In genomic region chrX:94121161-94121856, GRCm38 (mm10) we compare ENCODE assay signal across 8 mouse cellular contexts. TPM values are rescaled to one million over a fixed set of nuclear protein-coding genes. Genes with fewer than 3 reads are reported as not detected.
A peak's percentile ranks its signal among the peaks of the same experiment; 100 is the strongest.
DNase-seq lines count a peak whose midpoint lies in the region; ATAC-seq and TF ChIP-seq lines count a peak whose summit lies in the region.

No protein-coding gene starts in this region.

- no peak overlapping the region for H3K27ac ChIP-seq in embryonic facial prominence, embryonic 11.5 days (replicated peaks; ENCODE audit: low read depth, low read length)
- H3K27ac ChIP-seq in hindbrain, embryonic 10.5 days, result peak overlapping the region; percentile 99
- peak overlapping the region; percentile 100 for H3K27ac ChIP-seq in limb, embryonic 12.5 days
- H3K27ac ChIP-seq in midbrain, embryonic 16.5 days (ENCODE audit: low read length), result peak overlapping the region; percentile 98
- H3K27ac ChIP-seq in thymus, adult 2 months (ENCODE audit: control insufficient read depth, insufficient read depth, low read length), result peak overlapping the region; percentile 73

- peak overlapping the region; percentile 55 for H3K4me3 ChIP-seq in embryonic facial prominence, embryonic 11.5 days (ENCODE audit: low read depth, low read length)
- H3K4me3 ChIP-seq in hindbrain, embryonic 10.5 days, result peak overlapping the region; percentile 67
- H3K4me3 ChIP-seq in limb, embryonic 12.5 days (replicated peaks), result peak overlapping the region; percentile 58
- H3K4me3 ChIP-seq in midbrain, embryonic 16.5 days (ENCODE audit: low read depth, low read length), result peak overlapping the region; percentile 57
- H3K4me3 ChIP-seq in thymus, adult 2 months (ENCODE audit: control insufficient read depth, insufficient read depth, low read length), result peak overlapping the region; percentile 71

- WGBS in embryonic facial prominence, embryonic 11.5 days, result 18% methylated on average over 24 of the region's 24 CpGs
- 15% methylated on average over 24 of the region's 24 CpGs for WGBS in hindbrain, embryonic 10.5 days
- WGBS in limb, embryonic 12.5 days, result 25% methylated on average over 24 of the region's 24 CpGs
- WGBS in midbrain, embryonic 16.5 days, result 22% methylated on average over 24 of the region's 24 CpGs
- 1% methylated on average over 24 of the region's 24 CpGs for WGBS in thymus, adult 2 months

- peaks cover 6% of the 10 kb centered on the region; the same call in 1 of the 2 replicates for H3K27me3 ChIP-seq in embryonic facial prominence, embryonic 11.5 days (ENCODE audit: control insufficient read depth, insufficient read depth, low read length)
- peaks cover 83% of the 10 kb centered on the region for H3K27me3 ChIP-seq in hindbrain, embryonic 10.5 days (ENCODE audit: insufficient read depth, poor library complexity, severe bottlenecking)
- H3K27me3 ChIP-seq in limb, embryonic 12.5 days, result peaks cover 51% of the 10 kb centered on the region
- H3K27me3 ChIP-seq in midbrain, embryonic 16.5 days (ENCODE audit: control insufficient read depth, insufficient read depth, low read depth, low read length), result peaks cover 8% of the 10 kb centered on the region
- no peaks in the 10 kb centered on the region for H3K27me3 ChIP-seq in thymus, adult 2 months (ENCODE audit: control insufficient read depth, insufficient read depth, low read length)

- no peaks in the 10 kb centered on the region for H3K4me1 ChIP-seq in embryonic facial prominence, embryonic 11.5 days (ENCODE audit: control insufficient read depth, insufficient read depth, low read length)
- 0 out of 2 replicates have a peak, but pooled peaks cover 4% of the 10 kb centered on the region for H3K4me1 ChIP-seq in hindbrain, embryonic 10.5 days (replicated peaks)
- no peaks in the 10 kb centered on the region for H3K4me1 ChIP-seq in limb, embryonic 12.5 days (replicated peaks)
- peaks cover 8% of the 10 kb centered on the region for H3K4me1 ChIP-seq in midbrain, embryonic 16.5 days (ENCODE audit: control insufficient read depth, insufficient read depth, low read length)
- H3K4me1 ChIP-seq in thymus, adult 2 months (replicated peaks; ENCODE audit: control insufficient read depth, insufficient read depth, low read length), result no peaks in the 10 kb centered on the region; the same call in 1 of the 2 replicates

- no peak for TF ChIP-seq POLR2A in thymus, adult 2 months (IDR thresholded peaks at IDR 0.05; ENCODE audit: control insufficient read depth, extremely low read depth, insufficient read depth, low read length, poor library complexity)

- peak; percentile 18 for DNase-seq in cerebellum, adult 11-12 months
- peak; percentile 33 for DNase-seq in MEL-GATA-1-ER (ENCODE audit: extremely low read depth, low read depth)
- peak; percentile 4 for DNase-seq in embryonic facial prominence, embryonic 11.5 days (ENCODE audit: low spot score)
- DNase-seq in hindbrain, embryonic 10.5 days (ENCODE audit: low spot score), result peak; percentile 8
- peak; percentile 7 for DNase-seq in thymus, adult 2 months

- no peak for TF ChIP-seq CTCF in thymus, adult 2 months (IDR thresholded peaks at IDR 0.05; ENCODE audit: borderline replicate concordance, control insufficient read depth, extremely low read depth, insufficient read depth, low read length, poor library complexity)

- H3K9ac ChIP-seq in embryonic facial prominence, embryonic 11.5 days (replicated peaks; ENCODE audit: low read length), result peak overlapping the region; percentile 95
- peak overlapping the region; percentile 96 for H3K9ac ChIP-seq in limb, embryonic 12.5 days (replicated peaks)
- peak overlapping the region; percentile 52; the same call in 1 of the 2 replicates for H3K9ac ChIP-seq in midbrain, embryonic 16.5 days (ENCODE audit: low read depth, low read length)

- H3K36me3 ChIP-seq in embryonic facial prominence, embryonic 11.5 days (replicated peaks; ENCODE audit: control insufficient read depth, insufficient read depth, low read depth, low read length), result no peaks in the 10 kb centered on the region
- H3K36me3 ChIP-seq in hindbrain, embryonic 10.5 days, result no peaks in the 10 kb centered on the region
- no peaks in the 10 kb centered on the region for H3K36me3 ChIP-seq in limb, embryonic 12.5 days
- no peaks in the 10 kb centered on the region for H3K36me3 ChIP-seq in midbrain, embryonic 16.5 days (ENCODE audit: control insufficient read depth, insufficient read depth, low read length)
- H3K36me3 ChIP-seq in thymus, adult 2 months (ENCODE audit: control insufficient read depth, insufficient read depth, low read length), result no peaks in the 10 kb centered on the region

- H3K4me2 ChIP-seq in embryonic facial prominence, embryonic 11.5 days (ENCODE audit: low read depth, low read length), result peak overlapping the region; percentile 58
- H3K4me2 ChIP-seq in limb, embryonic 12.5 days, result peak overlapping the region; percentile 73
- H3K4me2 ChIP-seq in midbrain, embryonic 16.5 days (ENCODE audit: low read length), result peak overlapping the region; percentile 66

- no peak for ATAC-seq in cerebellum, adult (ENCODE audit: insufficient number of reproducible peaks, low FRiP score, low TSS enrichment)
- no peak for ATAC-seq in embryonic facial prominence, embryonic 11.5 days (replicated peaks; ENCODE audit: insufficient number of reproducible peaks, low FRiP score, low TSS enrichment, low read depth)
- ATAC-seq in limb, embryonic 12.5 days (ENCODE audit: insufficient number of reproducible peaks, insufficient read depth, low FRiP score, low TSS enrichment, low read depth), result no peak
- no peak for ATAC-seq in midbrain, embryonic 16.5 days

- H3K9me3 ChIP-seq in embryonic facial prominence, embryonic 11.5 days (replicated peaks; ENCODE audit: control insufficient read depth, low read length), result no peaks in the 10 kb centered on the region
- peaks cover 4% of the 10 kb centered on the region; the same call in 1 of the 2 replicates for H3K9me3 ChIP-seq in hindbrain, embryonic 10.5 days
- H3K9me3 ChIP-seq in limb, embryonic 12.5 days, result no peaks in the 10 kb centered on the region
- H3K9me3 ChIP-seq in midbrain, embryonic 16.5 days (replicated peaks; ENCODE audit: control insufficient read depth, low read length, poor library complexity, severe bottlenecking), result no peaks in the 10 kb centered on the region

RNA-seq across cellular contexts. Expression of gene Zfx, which starts 2.2 kb away (rescaled TPM):
- polyA plus RNA-seq in embryonic facial prominence, embryonic 11.5 days (2014; fragmentation: Nextera tagmentation; extraction: Ambion mirVana), result 27.8 and 30.1 TPM in 2 replicates
- 20.7 and 24.8 TPM in 2 replicates for polyA plus RNA-seq in hindbrain, embryonic 10.5 days (2016; fragmentation: Nextera tagmentation; extraction: Ambion mirVana)
- 33.0 and 34.0 TPM in 2 replicates for polyA plus RNA-seq in limb, embryonic 12.5 days (2016; fragmentation: Nextera tagmentation; extraction: Ambion mirVana)
- polyA plus RNA-seq in midbrain, embryonic 16.5 days (2015; fragmentation: Nextera tagmentation; extraction: Ambion mirVana), result 18.2 and 19.3 TPM in 2 replicates
- 11.5 and 14.9 TPM in 2 replicates for polyA plus RNA-seq in thymus, adult 2 months (2012; rRNA removed)
